Mouse (Mus musculus) CH12F3 (cell line): Measurements from ENCODE around the gene Srsf4.

Source experiments
- in situ Hi-C: fragments of 300-500 bp; cut with MboI; formaldehyde crosslinking; loops from 2 replicates; pipeline ENCODE4 v1.14.3; 2020; ENCODE audit warnings: low sequenced_read_pairs

Gene Srsf4

GRCm38 (mm10) chr4:131861341-131861739 lies 12.1 kb upstream of the Srsf4 start:
- in situ Hi-C loops = no loop called here

- in situ Hi-C loops = no loop called here
Observed at GRCm38 (mm10) chr4:131872672-131873292, 635 bp upstream of the Srsf4 start.

- in situ Hi-C loops = no loop called here
Observed at GRCm38 (mm10) chr4:131874169-131874536, 736 bp downstream of the Srsf4 start.

GRCm38 (mm10) chr4:131874567-131874966 lies 1.1 kb downstream of the Srsf4 start:
- in situ Hi-C loops = no loop called here

- in situ Hi-C loops = no loop called here
Observed at GRCm38 (mm10) chr4:131875242-131875641, 1.8 kb downstream of the Srsf4 start.

GRCm38 (mm10) chr4:131876836-131877235 lies 3.4 kb downstream of the Srsf4 start:
- in situ Hi-C loops = no loop called here

GRCm38 (mm10) chr4:131879692-131880091 lies 6.3 kb downstream of the Srsf4 start:
- in situ Hi-C loops = no loop called here

- in situ Hi-C loops = no loop called here
Observed at GRCm38 (mm10) chr4:131881306-131881705, 7.9 kb downstream of the Srsf4 start.

- in situ Hi-C loops = no loop called here
Observed at GRCm38 (mm10) chr4:131883571-131883970, 10.2 kb downstream of the Srsf4 start.

- in situ Hi-C loops = no loop called here
Observed at GRCm38 (mm10) chr4:131885376-131885775, 12.0 kb downstream of the Srsf4 start.

DNA sequence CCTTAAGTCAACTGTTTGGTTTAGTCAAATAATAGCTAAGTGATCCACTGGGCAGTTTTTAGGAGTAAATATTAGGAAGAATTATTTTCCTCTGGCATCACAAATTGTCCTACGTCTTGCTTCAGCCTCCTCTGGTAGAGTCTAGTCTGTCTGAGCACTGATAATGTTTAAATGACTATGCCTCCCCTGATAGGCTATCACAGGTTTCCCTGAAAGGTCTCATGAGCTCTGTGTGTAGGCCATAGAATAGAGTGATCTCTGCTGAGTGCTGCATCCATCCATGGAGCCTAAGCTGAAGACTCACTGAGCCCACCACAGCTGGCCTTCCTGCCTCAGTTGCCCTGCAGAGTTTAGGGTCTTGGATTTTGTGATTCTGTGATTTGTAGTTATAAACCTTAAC lies 15.1 kb downstream of the Srsf4 start:
- in situ Hi-C loops = no loop called here

GRCm38 (mm10) chr4:131890692-131891091 lies 17.3 kb downstream of the Srsf4 start:
- in situ Hi-C loops = no loop called here

DNA sequence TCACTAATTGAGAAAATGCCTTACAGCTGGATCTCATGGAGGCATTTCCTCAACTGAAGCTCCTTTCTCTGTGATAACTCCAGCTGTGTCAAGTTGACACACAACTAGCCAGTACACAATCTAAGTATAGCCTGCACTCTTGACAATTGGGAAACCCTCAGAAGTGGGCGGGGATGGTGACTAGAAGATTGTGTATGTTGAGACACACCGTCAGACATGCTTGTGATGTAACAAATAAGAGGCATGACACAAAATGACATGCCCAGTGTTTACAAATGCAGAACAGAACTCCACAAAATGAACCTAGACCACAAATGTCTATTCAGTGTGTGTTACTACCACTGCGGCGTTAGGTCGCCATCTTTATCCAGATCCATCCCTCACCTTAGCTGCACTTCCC lies 23.7 kb downstream of the Srsf4 start:
- in situ Hi-C loops = no loop called here

DNA sequence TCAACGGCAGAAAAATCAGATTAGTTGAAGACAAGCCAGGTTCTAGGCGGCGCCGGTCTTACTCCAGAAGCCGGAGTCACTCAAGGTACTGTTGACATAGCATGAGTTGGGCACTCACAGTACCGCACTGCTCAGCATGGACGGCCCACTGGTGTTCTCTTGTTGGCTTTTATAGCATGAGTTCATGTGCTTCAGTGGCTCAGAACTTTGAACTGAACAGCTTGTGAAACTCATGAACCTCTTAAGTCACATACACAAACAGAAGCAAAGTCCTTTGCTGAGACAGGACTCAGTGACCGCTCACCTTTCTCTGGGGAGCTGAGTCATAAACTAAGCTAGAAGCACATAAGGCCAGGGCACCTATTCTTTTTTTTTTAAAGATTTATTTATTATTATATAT lies 24.4 kb downstream of the Srsf4 start:
- in situ Hi-C loops = no loop called here

GRCm38 (mm10) chr4:131898503-131899179 lies 25.2 kb downstream of the Srsf4 start:
- in situ Hi-C loops = no loop called here

DNA sequence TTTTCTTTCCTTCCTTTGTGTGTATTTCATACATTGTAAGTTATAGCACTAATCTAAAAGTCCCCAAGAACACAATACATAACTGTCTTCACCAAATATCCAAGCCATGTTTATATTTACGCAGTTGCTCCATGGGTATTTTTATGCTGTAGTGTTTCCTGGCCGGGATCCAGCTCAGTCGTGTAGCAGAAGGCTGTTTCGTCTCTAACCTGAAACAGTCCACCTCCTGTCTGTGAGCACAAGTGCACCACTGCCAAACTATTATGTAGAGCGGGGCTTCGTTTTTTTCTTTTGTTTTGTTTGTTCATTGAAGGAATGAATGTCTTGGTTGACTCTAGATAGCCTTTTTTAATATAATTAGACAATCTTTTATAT lies 25.8 kb downstream of the Srsf4 start:
- in situ Hi-C loops = no loop called here

GRCm38 (mm10) chr4:131901090-131901489 lies 27.7 kb downstream of the Srsf4 start:
- in situ Hi-C loops = no loop called here

GRCm38 (mm10) chr4:131904478-131904877 lies 31.1 kb downstream of the Srsf4 start:
- in situ Hi-C loops = no loop called here

- in situ Hi-C loops = no loop called here
Observed at GRCm38 (mm10) chr4:131906423-131906822, 33.0 kb downstream of the Srsf4 start.

DNA sequence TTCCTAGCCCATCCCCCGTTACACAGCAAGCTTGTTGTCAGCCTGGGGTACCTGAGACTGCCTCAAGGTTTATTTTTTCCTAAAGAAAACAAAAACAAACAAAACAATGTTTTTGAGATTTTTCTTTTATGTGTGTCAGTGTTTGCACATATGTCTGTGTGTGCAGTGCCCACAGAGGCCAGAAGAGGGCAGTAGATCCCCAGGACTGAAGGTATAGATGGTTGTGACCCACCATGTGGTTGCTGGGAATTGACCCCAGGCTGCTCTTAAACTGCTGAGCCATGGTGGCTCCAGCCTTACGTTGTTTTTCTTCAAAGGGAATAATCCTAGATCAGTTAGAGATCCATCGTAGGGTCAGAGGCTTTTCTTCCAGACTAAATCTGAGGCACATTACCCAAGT lies 34.5 kb downstream of the Srsf4 start:
- in situ Hi-C loops = no loop called here

DNA sequence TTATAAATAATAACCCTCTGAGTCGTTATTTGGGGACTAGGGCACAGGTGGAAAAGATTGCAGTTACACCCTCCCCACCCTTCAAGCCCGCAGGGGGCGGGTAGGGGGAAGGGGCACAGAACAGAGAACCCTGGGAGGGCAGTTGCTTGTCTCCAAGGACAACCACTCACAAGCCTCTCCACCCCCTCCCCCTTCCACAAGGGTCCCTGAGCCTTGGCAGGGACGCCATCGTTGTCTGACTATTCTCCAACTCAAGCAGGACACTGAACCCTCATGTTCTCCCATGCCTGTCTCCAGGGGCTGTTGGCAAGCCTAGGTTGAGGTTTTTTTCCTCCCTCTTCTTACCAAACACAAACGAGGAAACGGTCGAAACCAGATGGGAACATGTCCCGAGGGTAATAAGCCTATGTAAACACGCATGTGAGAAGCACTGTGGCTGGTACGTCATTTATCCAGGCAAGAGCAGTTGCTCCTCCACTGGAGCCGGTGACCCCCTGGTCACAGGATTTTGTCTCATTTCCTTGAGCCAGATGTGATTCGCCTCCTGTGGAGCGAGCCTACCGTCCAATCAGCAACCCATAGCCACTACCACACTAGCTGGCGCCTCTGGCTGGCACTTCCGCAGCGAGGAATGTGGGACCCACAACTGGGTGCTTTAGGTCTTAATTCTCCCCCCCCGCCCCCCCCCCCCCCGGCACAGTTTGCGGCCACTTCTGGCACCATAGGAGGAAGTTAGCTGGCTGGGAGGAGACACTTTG lies 37.0 kb downstream of the Srsf4 start:
- in situ Hi-C loops = no loop called here

DNA sequence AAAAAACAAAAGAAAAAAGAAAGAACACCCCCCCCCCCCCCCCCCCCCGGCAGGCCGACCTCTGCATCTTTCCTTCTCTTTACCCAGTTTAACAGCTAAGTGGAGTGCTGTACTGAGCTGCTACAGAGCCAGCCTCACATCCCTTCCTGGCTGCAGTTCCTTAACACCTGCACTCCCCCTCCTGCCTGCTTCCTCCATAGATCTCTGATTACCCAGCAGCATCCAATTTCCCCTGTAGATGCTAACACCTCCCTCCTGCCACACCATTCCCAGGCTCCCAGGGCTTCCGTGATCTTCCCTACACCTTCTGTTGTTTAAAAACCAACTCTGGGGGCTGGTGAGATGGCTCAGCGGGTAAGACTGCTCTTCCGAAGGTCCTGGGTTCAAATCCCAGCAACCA lies 38.1 kb downstream of the Srsf4 start:
- in situ Hi-C loops = no loop called here
